Mouse (Mus musculus): ENCODE data around the gene 2610021A01Rik.
A peak's percentile ranks its signal among the peaks of the same experiment; 100 is the strongest.

GRCm38 (mm10) chr7:41599932-41600548, 1.0 kb downstream of the 2610021A01Rik start:
- peak; percentile 10; the same call in 1 of the 2 replicates for TF ChIP-seq CTCF (IDR thresholded peaks at IDR 0.05; ENCODE audit: borderline replicate concordance, extremely low read depth, insufficient read depth, insufficient read length)
- no peak for TF ChIP-seq POLR2A (IDR thresholded peaks at IDR 0.05; ENCODE audit: borderline replicate concordance, extremely low read depth, insufficient read depth, insufficient read length, poor library complexity, severe bottlenecking)
